Mouse (Mus musculus) spleen, adult 2 months (tissue): ENCODE data around the gene Nfatc3. TPM values are rescaled to one million over a fixed set of nuclear protein-coding genes. Genes with fewer than 3 reads are reported as not detected.

ENCODE experiments used
- DNase-seq, 2 experiments: peaks; one replicate each; pipeline versions ENCODE4 v3.0.0 to v3.0.0-alpha.2; 2012 to 2021; ENCODE audit warnings: low spot score in 2 of 2, low read depth in 1 of 2
- H3K27ac ChIP-seq: fragments of 200-500 bp; 2 replicates; pipeline ENCODE4 v1.5.1; 2012; ENCODE audit warnings: low read length, inconsistent platforms; ENCODE audit not compliant: insufficient read depth
- H3K27me3 ChIP-seq: fragments of 200-500 bp; 2 replicates; pipeline ENCODE4 v1.6.1; 2012; ENCODE audit warnings: mild to moderate bottlenecking, moderate library complexity, low read length, inconsistent platforms; ENCODE audit not compliant: control insufficient read depth, insufficient read depth
- H3K36me3 ChIP-seq: fragments of 200-500 bp; 2 replicates; pipeline ENCODE4 v1.6.1; 2012; ENCODE audit warnings: mild to moderate bottlenecking, low read length, inconsistent platforms; ENCODE audit not compliant: control insufficient read depth, insufficient read depth
- H3K4me1 ChIP-seq: fragments of 200-500 bp; 2 replicates; pipeline ENCODE4 v1.6.1; 2011; ENCODE audit warnings: inconsistent platforms; ENCODE audit not compliant: control insufficient read depth, insufficient read depth, insufficient read length
- H3K4me3 ChIP-seq: fragments of 200-500 bp; 2 replicates; pipeline ENCODE4 v1.5.1; 2011; ENCODE audit warnings: mild to moderate bottlenecking, inconsistent platforms; ENCODE audit not compliant: insufficient read depth, insufficient read length; ENCODE audit errors: extremely low read depth
- CTCF ChIP-seq: fragments of 200-500 bp; IDR thresholded peaks from 2 replicates; pipeline ENCODE4 v1.5.1; 2011; ENCODE audit warnings: mild to moderate bottlenecking, inconsistent platforms; ENCODE audit not compliant: insufficient read depth, insufficient read length, insufficient replicate concordance; ENCODE audit errors: extremely low read depth
- POLR2A ChIP-seq: fragments of 200-500 bp; IDR thresholded peaks from 2 replicates; pipeline ENCODE4 v1.6.1; 2011; ENCODE audit warnings: low read depth, low read length, inconsistent platforms
- WGBS: fragments of 180-500 bp; shearing (Covaris S2); methylation state at CpG from one replicate; pipeline ENCODE4 v1.1.7; 2018; 5-methylcytosine and 5-hydroxymethylcytosine counted together
- polyA plus RNA-seq: library from polyadenylated mRNA; depleted of rRNA; stranded (reverse); fragments of >200 nt; gene quantifications from 2 replicates; pipeline ENCODE4 v1.2.3, GENCODE M21; 2012

Gene Nfatc3
- polyA plus RNA-seq, 1 experiment: 29.5 TPM

DNA sequence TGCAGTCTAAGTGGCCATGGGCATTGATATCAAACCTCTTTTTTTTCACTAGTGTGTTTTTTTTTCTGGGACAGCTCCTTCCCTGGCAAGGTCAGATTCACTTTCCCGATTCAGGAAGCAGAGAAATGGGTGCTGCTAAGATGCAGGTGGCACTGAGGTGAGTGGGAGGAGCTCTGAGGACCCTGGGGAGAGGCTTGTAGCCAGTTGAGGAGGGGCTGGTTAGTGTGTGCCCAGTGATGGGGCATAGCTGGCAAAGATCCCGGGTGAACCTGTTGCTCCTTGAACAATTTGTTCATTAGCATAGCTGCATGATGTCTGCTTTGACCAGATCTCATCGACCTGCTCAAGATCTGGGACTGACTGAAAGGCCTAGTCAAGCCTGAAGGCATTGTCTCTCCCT lies 3.6 kb upstream of the Nfatc3 start:
- peaks cover 39% of the 10 kb centered on the region for H3K4me1 ChIP-seq
- TF ChIP-seq CTCF (no peak), POLR2A (no peak; the same call in 1 of the 2 replicates)

DNA sequence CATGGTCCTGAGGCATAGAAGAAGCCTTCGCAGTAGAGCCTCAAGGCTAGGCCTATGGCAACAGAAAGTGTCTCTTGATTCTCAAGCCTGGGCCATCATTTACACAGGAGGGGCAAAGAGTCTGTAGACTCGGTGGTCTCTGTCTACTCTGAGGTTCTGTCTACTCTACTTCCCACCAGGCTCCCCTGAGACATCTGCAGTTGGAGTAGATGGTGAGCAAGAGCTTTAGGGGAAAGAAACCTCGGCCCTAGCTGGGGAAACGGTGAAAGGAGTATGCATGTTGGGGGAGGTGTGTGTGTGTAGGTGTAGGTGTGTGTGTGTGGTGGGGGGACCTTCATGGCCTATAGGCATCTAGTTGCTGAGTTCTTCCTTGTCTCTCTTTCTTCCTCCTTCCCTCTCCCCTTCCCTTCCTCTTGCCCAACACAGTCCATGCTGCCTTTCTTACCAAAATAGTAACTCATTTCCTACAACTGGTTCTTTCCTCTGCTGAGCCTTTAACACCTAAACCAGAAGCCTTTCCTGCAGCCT lies 2.1 kb upstream of the Nfatc3 start:
- WGBS: 43% methylated on average over 4 of the region's 4 CpGs
- peak overlapping the region; percentile 99 for H3K27ac ChIP-seq

More for the DNA sequence above, 3.6 kb upstream of the Nfatc3 start:
- WGBS: 13% methylated on average over 3 of the region's 3 CpGs
- Histone ChIP-seq H3K27me3 (no peaks in the 10 kb centered on the region), H3K4me3 (peak overlapping the region; percentile 36), H3K36me3 (no peaks in the 10 kb centered on the region), H3K27ac (peak overlapping the region; percentile 99)
- DNase-seq: peak in 1 of 2 experiments; percentile 56

DNA sequence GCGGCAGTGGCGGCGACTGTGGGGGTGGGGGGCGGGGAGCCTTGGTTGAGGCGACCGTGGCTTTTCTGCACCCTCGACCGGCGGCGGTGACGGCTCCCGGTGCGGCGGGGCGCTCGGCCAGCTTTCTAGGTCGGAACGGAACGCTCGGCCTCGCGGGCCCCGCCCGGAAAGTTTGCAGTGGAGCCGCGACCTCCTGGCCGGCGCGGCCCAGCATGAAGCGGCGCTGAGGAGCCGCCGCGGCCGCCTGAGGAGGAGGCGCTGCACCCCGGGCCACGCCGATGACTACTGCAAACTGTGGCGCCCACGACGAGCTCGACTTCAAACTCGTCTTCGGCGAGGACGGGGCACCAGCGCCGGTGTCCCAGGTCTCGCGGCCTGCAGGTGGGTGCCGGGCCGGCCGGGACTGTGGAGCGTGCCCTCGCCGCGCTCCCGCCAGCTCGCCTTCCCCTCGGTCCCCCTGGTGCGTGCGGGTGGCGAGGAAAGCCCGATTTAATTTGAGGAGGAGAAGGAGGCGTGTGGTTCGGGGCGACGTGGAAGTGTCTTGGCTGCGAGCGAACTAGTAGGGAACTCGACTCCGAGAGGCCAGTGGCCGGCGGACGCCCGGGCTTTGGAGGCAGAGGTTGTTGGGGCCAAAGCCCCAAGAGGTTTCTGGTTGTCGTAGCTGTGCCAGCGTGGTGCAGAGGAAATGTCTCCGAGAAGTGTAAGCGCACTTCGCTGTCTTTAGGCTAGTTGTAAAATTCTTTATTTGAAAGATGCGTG lies 1.2 kb downstream of the Nfatc3 start:
- under 1% methylated on average over 81 of the region's 83 CpGs for WGBS
- DNase-seq: peak; percentile 49 to 57

More for the DNA sequence above, 2.1 kb upstream of the Nfatc3 start:
- TF ChIP-seq POLR2A (no peak), CTCF (no peak)
- Histone ChIP-seq H3K4me1 (peaks cover 39% of the 10 kb centered on the region), H3K27me3 (no peaks in the 10 kb centered on the region), H3K4me3 (no peak overlapping the region), H3K36me3 (no peaks in the 10 kb centered on the region)
- DNase-seq: no peak

DNA sequence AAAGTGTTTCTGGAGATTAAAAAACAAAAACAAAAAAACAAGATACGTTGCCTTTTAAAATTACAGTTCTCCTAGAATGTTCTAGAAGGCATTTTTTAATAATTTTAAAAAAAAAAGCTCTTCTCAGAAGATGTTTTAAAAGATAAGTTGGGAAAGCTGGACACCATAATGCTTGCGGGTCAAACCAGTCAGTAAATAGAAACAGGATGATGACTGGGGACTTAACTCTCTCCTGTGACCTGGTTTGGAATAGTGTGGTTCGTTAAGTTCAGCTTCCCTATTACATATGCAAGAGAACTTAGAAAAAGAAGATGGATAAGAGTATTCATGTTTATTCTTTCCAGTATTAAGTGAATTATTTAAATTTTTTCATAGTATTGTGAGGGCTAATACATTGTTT lies 1.9 kb downstream of the Nfatc3 start:
- DNase-seq: no peak
- TF ChIP-seq CTCF: no peak
- no peak for TF ChIP-seq POLR2A
- WGBS: 0% methylated on average over 3 of the region's 3 CpGs
- Histone ChIP-seq H3K4me3 (peak overlapping the region; percentile 99), H3K27ac (no peak overlapping the region), H3K27me3 (no peaks in the 10 kb centered on the region), H3K36me3 (no peaks in the 10 kb centered on the region), H3K4me1 (peaks cover 32% of the 10 kb centered on the region; the same call in 1 of the 2 replicates)

More for the DNA sequence above, 1.2 kb downstream of the Nfatc3 start:
- H3K27ac ChIP-seq: peak overlapping the region; percentile 99
- H3K4me1 ChIP-seq: peaks cover 36% of the 10 kb centered on the region; the same call in 1 of the 2 replicates
- H3K4me3 ChIP-seq: peak overlapping the region; percentile 99
- no peak for TF ChIP-seq CTCF
- peak; percentile 49 for TF ChIP-seq POLR2A
- H3K36me3 ChIP-seq: no peaks in the 10 kb centered on the region
- no peaks in the 10 kb centered on the region for H3K27me3 ChIP-seq

DNA sequence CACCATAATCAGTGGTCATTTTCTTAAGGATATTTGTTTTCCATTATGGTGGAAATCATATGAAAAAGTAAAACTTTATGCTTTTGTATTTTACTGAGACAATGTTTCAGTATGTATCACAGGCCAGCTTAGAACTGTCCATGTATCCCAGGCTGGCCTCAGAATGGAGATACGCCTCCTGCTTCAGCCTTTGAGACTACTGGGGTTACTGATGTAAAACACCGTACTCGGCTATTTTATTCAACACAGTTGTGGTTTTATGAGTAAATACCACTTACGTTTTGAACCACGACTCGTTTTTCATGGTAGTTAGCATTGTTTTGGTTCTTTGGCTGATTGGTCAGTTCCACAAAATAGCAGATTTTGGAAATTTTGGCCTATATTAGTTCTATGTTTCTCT lies 3.0 kb downstream of the Nfatc3 start:
- H3K27ac ChIP-seq: no peak overlapping the region; the same call in 1 of the 2 replicates
- WGBS: 10% methylated on average over 6 of the region's 6 CpGs
- no peak for DNase-seq
- no peaks in the 10 kb centered on the region for H3K36me3 ChIP-seq
- peak overlapping the region; percentile 16; the same call in 1 of the 2 replicates for H3K4me3 ChIP-seq
- TF ChIP-seq CTCF (no peak), POLR2A (no peak)
- H3K27me3 ChIP-seq: no peaks in the 10 kb centered on the region
- H3K4me1 ChIP-seq: peaks cover 23% of the 10 kb centered on the region; the same call in 1 of the 2 replicates

DNA sequence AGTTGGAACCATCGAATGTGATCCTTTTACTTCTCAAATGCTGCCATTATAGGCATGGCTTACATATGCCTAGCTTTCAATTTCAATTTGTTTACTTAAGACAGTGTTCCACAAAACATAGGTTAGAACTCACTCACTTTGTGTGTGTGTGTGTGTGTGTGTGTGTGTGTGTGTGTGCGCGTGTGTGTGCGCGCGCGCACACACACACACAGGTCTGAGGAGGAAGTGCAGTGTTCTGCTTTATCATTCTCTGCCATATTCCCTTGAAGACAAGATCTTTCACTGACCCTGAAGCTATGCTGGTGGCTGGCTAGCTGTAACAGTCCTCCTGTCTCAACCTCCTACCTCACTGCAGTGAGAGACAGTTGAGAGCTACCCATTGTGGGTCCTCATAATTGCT lies 4.4 kb downstream of the Nfatc3 start:
- no peak for TF ChIP-seq CTCF
- no peak for TF ChIP-seq POLR2A
- H3K27ac ChIP-seq: peak overlapping the region; percentile 33; the same call in 1 of the 2 replicates
- no peak for DNase-seq
- H3K4me3 ChIP-seq: 0 out of 2 replicates have a peak overlapping the region, but pooled peaks have one; percentile 13
- 58% methylated on average over 7 of the region's 7 CpGs for WGBS
- no peaks in the 10 kb centered on the region for H3K36me3 ChIP-seq
- peaks cover 14% of the 10 kb centered on the region for H3K4me1 ChIP-seq
- H3K27me3 ChIP-seq: no peaks in the 10 kb centered on the region
